Mouse (Mus musculus) limb, embryonic 13.5 days (tissue): ENCODE data around the gene Enpp3. TPM values are rescaled to one million over a fixed set of nuclear protein-coding genes. Genes with fewer than 3 reads are reported as not detected.

Source experiments
- polyA plus RNA-seq: library from polyadenylated mRNA; unstranded; fragments of >200 nt; fragmentation: Nextera tagmentation; extraction: Ambion mirVana; gene quantifications from 2 replicates; pipeline ENCODE4 v1.2.1, GENCODE M21; 2015

Enpp3 gene
- polyA plus RNA-seq, 1 experiment from 2014 or later, result 8.1 TPM

Other genes starting within 250 kb of the Enpp3 start
- 15.9 and 17.1 TPM in 2 replicates for gene Ccn2, start 247.4 kb downstream of the Enpp3 start, polyA plus RNA-seq
- gene Enpp1, start 130.7 kb downstream of the Enpp3 start, polyA plus RNA-seq, result 5.0 and 6.0 TPM in 2 replicates
- 26.7 and 29.0 TPM in 2 replicates for gene Med23, start 27.2 kb upstream of the Enpp3 start, polyA plus RNA-seq
- 3.3 and 3.9 TPM in 2 replicates for gene Arg1, start 84.7 kb upstream of the Enpp3 start, polyA plus RNA-seq